Mouse (Mus musculus): Measurements from ENCODE around the gene Slc47a1. TPM values are rescaled to one million over a fixed set of nuclear protein-coding genes. Genes with fewer than 3 reads are reported as not detected.
A peak's percentile ranks its signal among the peaks of the same experiment; 100 is the strongest.
"Not testable (repeated sequence)": the region's sequence is repeated elsewhere in the genome, so short reads cannot be mapped to it uniquely, and the experiment has no call there.

Slc47a1 gene
- total RNA-seq, 2 experiments from 2014 or later, result 1.7 to 2.3 TPM

DNA sequence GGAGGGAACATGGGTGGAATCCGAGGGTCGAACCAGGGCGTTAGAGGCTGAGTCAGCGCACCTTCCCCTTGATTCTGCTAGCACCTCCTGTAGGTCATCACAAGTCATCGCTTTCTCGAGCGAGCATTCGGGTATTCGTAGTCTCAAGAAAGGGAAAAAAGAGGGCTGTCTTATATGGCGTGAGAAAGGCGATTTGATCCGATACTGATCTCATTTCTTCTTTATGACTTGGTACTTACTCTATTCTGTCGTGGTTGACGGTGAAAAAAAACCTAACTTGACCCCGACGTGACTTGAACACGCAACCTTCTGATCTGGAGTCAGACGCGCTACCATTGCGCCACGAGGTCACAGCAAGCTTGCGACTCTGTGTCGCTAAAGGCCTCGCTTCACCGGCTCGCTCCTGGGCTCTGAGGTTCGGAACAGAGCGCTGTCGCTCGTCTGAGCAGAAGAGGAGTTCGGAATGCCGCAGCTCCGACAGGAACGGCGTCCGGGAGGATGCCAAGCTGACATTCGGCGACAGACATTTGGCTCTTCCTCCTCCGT is 29.6 kb upstream of the Slc47a1 start:
- H3K27ac ChIP-seq, result peak overlapping the region; percentile 99
- peak; percentile 69 for TF ChIP-seq CTCF (conservative IDR thresholded peaks at IDR 0.05)
- peak; percentile 95 to 97 for DNase-seq (ENCODE audit: low spot score in 2 of 2)

GRCm38 (mm10) chr11:61401794-61402193 is 23.6 kb upstream of the Slc47a1 start:
- no peak overlapping the region for H3K27ac ChIP-seq
- no peak for DNase-seq (ENCODE audit: low spot score in 2 of 2)
- no peak for TF ChIP-seq CTCF (conservative IDR thresholded peaks at IDR 0.05)
- H3K4me3 ChIP-seq, result no peak overlapping the region

More for the DNA sequence above, 29.6 kb upstream of the Slc47a1 start:
- peak overlapping the region; percentile 84 for H3K4me3 ChIP-seq

DNA sequence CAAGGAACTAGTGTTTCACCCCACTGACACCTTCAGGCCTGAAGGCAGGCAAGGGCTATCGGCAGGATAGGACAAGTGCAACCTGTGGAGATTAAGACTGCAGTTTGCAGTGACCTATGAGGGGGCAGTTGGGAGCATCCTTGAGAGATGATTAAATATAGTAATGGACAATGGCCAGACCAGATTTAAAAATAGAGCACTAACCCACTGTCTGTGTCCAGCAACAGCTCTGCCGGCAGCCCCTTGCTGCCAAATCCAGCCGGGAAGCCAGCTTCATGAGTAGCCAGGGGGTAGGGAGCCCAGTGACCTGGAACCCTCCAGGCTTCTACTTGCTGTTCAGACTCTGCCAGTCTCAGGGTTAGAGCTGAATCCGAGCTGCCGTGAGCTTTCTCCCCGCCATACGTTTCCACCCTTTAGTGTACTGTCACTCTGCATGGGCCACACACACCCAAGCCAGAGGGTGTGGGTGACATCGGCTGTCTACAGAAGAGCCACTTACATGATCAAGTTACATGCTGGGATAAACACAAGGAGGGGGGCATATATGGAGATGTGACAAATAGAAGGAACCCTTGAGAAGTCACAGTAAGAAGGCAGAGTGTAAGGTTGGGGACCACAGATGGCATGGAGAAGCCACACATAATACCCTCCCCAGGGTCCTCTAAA is 22.7 kb upstream of the Slc47a1 start:
- Histone ChIP-seq H3K4me3 (no peak overlapping the region), H3K27ac (no peak overlapping the region)
- DNase-seq (ENCODE audit: low spot score in 2 of 2), result no peak
- no peak for TF ChIP-seq CTCF (conservative IDR thresholded peaks at IDR 0.05)

GRCm38 (mm10) chr11:61397423-61398043 is 19.4 kb upstream of the Slc47a1 start:
- H3K27ac ChIP-seq; DNase-seq (ENCODE audit: low spot score in 2 of 2); H3K4me3 ChIP-seq: not testable (repeated sequence)

DNA sequence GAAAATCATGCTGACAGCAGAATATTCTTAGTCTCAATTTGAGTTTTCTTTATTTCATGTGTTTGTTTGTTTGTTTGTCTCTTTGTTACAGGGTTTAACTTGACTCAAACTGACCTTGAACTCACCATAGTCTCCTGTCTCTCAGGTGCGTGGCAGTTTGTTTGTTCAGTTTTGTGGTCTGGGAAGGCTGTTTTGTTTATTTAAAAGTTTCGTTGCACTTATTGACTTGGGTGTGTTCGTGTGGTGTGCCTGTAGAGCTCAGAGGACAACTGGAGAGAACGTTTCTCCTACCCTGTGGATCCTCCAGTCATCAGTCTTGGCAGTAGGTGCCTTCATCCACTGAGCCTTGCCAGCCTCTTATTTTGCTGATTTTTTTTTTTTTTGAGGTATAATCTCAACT is 10.8 kb upstream of the Slc47a1 start:
- H3K4me3 ChIP-seq, result no peak overlapping the region
- no peak overlapping the region for H3K27ac ChIP-seq
- DNase-seq (ENCODE audit: low spot score in 2 of 2), result no peak
- no peak for TF ChIP-seq CTCF (conservative IDR thresholded peaks at IDR 0.05)

DNA sequence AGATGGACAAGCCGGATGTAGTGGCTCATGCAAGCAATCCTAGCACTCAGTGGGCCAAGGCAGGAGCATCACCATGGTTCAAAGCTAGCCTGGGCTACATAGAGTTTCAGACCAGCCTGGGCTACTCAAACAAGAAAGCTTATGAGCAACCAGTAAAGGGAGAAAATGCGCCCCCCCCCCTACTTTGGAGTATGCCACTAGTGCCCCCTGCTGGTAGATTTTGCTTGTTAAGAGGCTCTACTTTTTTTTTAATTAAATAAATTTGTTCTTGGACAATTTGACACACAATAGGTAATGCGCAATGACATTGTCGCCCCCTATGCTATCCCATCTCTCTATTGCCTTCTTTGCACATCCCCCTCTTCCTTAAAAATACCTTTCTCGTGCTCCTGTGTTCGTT is 9.9 kb upstream of the Slc47a1 start:
- TF ChIP-seq CTCF (conservative IDR thresholded peaks at IDR 0.05), result peak; percentile 68
- Histone ChIP-seq H3K4me3 (no peak overlapping the region), H3K27ac (no peak overlapping the region)
- DNase-seq (ENCODE audit: low spot score in 2 of 2), result peak in 1 of 2 experiments; percentile 48

DNA sequence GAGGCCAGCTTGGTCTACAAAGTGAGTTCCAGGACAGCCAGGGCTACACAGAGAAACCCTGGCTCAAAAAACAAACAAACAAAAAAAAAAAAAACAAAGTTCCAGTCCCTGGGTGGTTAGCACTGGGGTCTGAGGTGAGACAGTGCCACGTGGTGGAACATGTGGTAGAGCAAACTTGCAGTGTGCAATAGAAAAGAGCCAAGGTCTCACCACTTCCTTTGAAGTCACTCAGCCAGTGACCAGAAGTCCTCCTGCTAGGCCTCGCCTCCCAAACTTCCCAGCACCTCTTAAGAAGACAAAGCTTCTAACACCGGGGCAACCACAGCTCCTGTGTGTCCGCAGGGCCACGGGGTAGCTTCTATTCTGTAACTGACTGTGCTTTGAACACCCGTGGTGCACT is 9.1 kb upstream of the Slc47a1 start:
- H3K4me3 ChIP-seq, result no peak overlapping the region
- DNase-seq (ENCODE audit: low spot score in 2 of 2), result no peak
- no peak for TF ChIP-seq CTCF (conservative IDR thresholded peaks at IDR 0.05)
- no peak overlapping the region for H3K27ac ChIP-seq

- DNase-seq (ENCODE audit: low spot score in 2 of 2), result no peak
- TF ChIP-seq CTCF (conservative IDR thresholded peaks at IDR 0.05), result no peak
- no peak overlapping the region for H3K4me3 ChIP-seq
- no peak overlapping the region for H3K27ac ChIP-seq
Measured at GRCm38 (mm10) chr11:61385725-61386124, 7.6 kb upstream of the Slc47a1 start.

GRCm38 (mm10) chr11:61381272-61381671 is 3.1 kb upstream of the Slc47a1 start:
- DNase-seq (ENCODE audit: low spot score in 2 of 2), result no peak
- Histone ChIP-seq H3K27ac (no peak overlapping the region), H3K4me3 (no peak overlapping the region)
- TF ChIP-seq CTCF (conservative IDR thresholded peaks at IDR 0.05), result no peak

DNA sequence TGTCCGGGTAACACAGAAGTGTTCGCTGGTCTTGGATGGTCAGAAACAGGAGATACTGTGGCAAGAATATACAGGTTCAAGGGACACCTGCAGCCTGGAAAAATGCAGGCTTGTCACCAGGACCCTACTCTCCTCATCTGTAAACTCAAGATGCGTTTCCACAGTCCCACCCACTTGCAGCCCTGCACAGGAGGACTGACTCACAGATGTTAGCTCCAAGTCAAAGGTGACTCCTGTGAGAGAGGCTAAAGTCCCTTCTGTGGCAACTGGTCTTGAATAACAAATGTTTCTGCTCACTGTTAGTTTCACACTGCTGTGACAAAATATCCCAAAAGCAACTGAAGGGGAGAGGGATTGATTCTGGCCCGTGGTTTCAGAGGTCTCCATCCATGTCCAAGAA is 506 bp upstream of the Slc47a1 start:
- no peak for DNase-seq (ENCODE audit: low spot score in 2 of 2)
- TF ChIP-seq CTCF (conservative IDR thresholded peaks at IDR 0.05), result no peak
- H3K27ac ChIP-seq, result no peak overlapping the region
- H3K4me3 ChIP-seq, result no peak overlapping the region

DNA sequence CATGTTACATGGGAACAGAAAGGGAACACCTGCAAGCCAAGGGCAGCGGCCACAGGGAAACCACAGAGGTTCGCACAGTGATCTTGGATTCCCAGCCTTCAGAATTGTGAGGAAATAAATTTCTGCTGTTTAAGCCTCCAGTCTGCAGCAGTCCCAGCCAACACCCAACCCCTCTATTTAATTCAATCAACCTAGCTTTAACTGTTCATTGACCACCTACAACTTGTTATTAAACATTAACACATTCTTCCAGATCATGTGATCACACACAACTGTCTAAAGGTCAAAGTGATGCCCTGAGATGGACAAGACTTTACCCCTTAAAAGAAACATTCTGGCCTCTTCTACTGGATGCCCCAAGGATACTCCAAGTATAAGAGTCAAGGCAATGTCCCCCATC is 9.5 kb downstream of the Slc47a1 start:
- no peak for TF ChIP-seq CTCF (conservative IDR thresholded peaks at IDR 0.05)
- H3K27ac ChIP-seq, result no peak overlapping the region
- DNase-seq (ENCODE audit: low spot score in 2 of 2), result no peak
- no peak overlapping the region for H3K4me3 ChIP-seq

DNA sequence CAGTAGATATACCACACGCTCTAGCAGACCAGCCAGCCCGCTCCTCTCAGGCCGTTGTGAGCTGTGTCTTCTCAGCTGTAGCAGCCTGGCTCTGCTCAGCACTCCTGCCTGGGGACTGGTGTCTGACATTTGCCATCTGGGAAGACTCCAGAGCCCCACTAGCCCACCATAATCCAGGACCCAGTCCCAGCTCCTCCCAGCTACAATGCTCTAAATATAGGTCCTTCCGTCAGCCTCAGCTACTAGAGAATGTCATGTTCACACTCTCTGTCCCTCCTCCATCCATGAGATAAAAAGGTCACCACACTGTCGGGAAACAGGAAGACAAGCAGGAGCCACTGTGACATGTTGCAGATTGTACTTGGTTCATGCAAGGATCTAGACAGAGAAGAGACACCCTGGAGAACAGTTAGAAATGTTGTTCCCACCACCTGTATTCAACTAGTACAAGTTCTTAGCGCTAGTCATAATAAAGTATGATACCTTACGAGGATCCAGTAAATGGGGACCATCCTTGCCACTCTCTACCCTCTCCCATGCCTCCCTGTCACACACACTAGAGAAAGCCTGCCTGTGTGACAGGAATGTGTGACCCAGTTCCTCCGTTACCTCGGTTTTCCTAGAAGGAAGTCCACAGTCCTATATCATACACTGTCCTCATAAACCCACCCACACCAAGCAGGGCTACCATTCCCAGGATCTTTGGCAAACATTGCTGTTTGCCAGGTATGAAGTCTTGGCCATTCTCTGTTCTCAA is 11.4 kb downstream of the Slc47a1 start:
- Histone ChIP-seq H3K27ac (no peak overlapping the region), H3K4me3 (no peak overlapping the region)
- TF ChIP-seq CTCF (conservative IDR thresholded peaks at IDR 0.05), result no peak
- DNase-seq (ENCODE audit: low spot score in 2 of 2), result no peak

DNA sequence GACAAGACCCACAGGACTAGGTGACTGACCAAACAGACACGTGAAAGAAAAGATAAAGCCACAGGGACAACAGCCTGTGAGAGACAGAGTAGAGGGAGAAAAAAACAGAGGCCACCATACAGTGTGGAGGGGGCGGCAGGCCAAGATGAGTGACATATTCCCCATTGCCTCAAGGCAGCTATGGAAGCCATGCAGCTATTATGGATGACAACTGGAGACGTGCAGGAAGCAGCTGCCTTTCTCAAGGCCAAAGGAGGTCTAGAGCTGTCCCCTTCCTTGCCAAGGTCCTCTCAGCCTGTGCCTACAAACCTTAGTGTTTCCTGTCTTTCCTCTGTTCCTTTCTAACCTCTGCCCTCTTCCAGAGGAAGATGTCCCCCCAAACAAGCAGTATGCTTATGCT is 12.2 kb downstream of the Slc47a1 start:
- TF ChIP-seq CTCF (conservative IDR thresholded peaks at IDR 0.05), result no peak
- no peak overlapping the region for H3K4me3 ChIP-seq
- no peak for DNase-seq (ENCODE audit: low spot score in 2 of 2)
- H3K27ac ChIP-seq, result no peak overlapping the region

Measured in layer of hippocampus, adult 2 months (tissue).